Mouse (Mus musculus) bone marrow macrophage, adult 2 months (primary cell): Measurements from ENCODE around the gene Zkscan6.

Experiments used
- CTCF ChIP-seq: IDR thresholded peaks from 2 replicates; pipeline ENCODE4 v1.5.1; 2012; ENCODE audit warnings: low read depth, mild to moderate bottlenecking, low read length, moderate library complexity
- POLR2A ChIP-seq: IDR thresholded peaks from 2 replicates; pipeline ENCODE4 v1.6.1; 2012; ENCODE audit warnings: mild to moderate bottlenecking, low read depth, low read length, borderline replicate concordance

DNA sequence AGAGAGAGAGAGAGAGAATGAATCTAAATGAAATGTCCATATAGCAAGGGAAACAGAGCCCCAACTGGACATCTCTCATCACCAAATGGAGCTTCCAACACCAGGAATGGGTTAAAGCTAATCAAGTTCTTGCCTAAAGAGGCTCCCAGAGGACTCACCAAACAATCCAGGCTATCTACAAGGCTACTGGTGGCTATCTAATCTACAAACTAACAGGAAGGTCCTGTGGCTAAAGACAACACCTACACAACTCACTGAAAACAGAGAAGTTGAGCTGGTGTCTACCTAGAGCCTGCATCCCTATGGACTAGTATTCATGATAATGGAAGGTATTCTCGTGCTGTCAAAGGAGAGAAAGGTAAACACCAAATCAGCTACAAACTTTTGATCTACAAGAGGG is 47.6 kb upstream of the Zkscan6 start:
- TF ChIP-seq POLR2A = no peak
- no peak for TF ChIP-seq CTCF
